Mouse (Mus musculus): ENCODE data around the gene Mpp2. TPM values are rescaled to one million over a fixed set of nuclear protein-coding genes. Genes with fewer than 3 reads are reported as not detected.

Mpp2 gene
- total and polyA plus RNA-seq, 2 experiments from 2014 or later: 33.9 to 68.4 TPM

DNA sequence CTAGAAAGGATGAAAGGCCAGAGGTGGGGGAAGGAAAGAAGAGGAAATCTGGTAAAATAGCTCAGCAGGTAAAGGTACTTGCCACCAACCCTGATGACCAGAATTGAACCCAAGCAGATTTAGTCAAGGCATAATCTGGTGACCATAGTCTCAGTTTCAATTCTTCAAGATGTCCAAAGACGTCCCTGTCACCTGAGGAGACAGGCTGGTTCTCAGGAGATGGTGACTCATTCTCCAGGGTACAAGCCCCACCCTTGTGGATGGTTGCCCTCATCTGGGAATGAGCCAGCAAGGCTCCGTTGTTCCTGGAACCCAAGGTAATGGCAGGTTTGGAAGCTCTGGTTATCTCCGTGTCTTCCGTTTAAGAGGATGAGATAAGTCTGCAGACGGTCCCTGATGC lies 23.3 kb upstream of the Mpp2 start:
- Histone ChIP-seq H3K4me1 (ENCODE audit: insufficient read depth, low read length) (no peaks in the 10 kb centered on the region), H3K9me3 (ENCODE audit: low read length) (no peaks in the 10 kb centered on the region)

GRCm38 (mm10) chr11:102107732-102108131 lies 19.4 kb upstream of the Mpp2 start, which contains the start of gene Pyy:
Gene Pyy (minus strand): TSS chr11:102107832.
- TF ChIP-seq CTCF (IDR thresholded peaks at IDR 0.05): no peak
- 9% methylated on average over 9 of the region's 9 CpGs for WGBS
- Histone ChIP-seq H3K9me3 (ENCODE audit: low read length) (no peaks in the 10 kb centered on the region), H3K27me3 (ENCODE audit: insufficient read depth, low read length) (peaks cover 47% of the 10 kb centered on the region), H3K4me3 (ENCODE audit: low read depth, low read length) (no peak within 1 kb of the TSS), H3K27ac (ENCODE audit: low read depth, low read length) (no peak within 1 kb of the TSS), H3K36me3 (ENCODE audit: insufficient read depth, low read length) (no peaks in the 10 kb centered on the region), H3K4me1 (ENCODE audit: insufficient read depth, low read length) (no peaks in the 10 kb centered on the region), H3K4me2 (ENCODE audit: low read depth, low read length, poor library complexity, severe bottlenecking) (0 out of 2 replicates have a peak within 1 kb of the TSS, but pooled peaks have one; percentile 18), H3K9ac (replicated peaks; ENCODE audit: low read length, poor library complexity, severe bottlenecking) (no peak within 1 kb of the TSS)
- DNase-seq (ENCODE audit: low spot score): no peak
- ATAC-seq (ENCODE audit: low FRiP score): no peak

More for the DNA sequence above, 23.3 kb upstream of the Mpp2 start:
- 84% methylated on average over 5 of the region's 5 CpGs for WGBS
- Histone ChIP-seq H3K27ac (ENCODE audit: low read depth, low read length) (no peak overlapping the region), H3K4me2 (ENCODE audit: low read depth, low read length, poor library complexity, severe bottlenecking) (no peak overlapping the region), H3K4me3 (ENCODE audit: low read depth, low read length) (no peak overlapping the region), H3K27me3 (ENCODE audit: insufficient read depth, low read length) (peaks cover 24% of the 10 kb centered on the region), H3K9ac (replicated peaks; ENCODE audit: low read length, poor library complexity, severe bottlenecking) (no peak overlapping the region), H3K36me3 (ENCODE audit: insufficient read depth, low read length) (no peaks in the 10 kb centered on the region)
- no peak for DNase-seq (ENCODE audit: low spot score)
- TF ChIP-seq CTCF (IDR thresholded peaks at IDR 0.05): no peak
- no peak for ATAC-seq (ENCODE audit: low FRiP score)

GRCm38 (mm10) chr11:102106911-102107310 lies 18.6 kb upstream of the Mpp2 start:
- H3K4me1 ChIP-seq (ENCODE audit: insufficient read depth, low read length): no peaks in the 10 kb centered on the region
- no peaks in the 10 kb centered on the region for H3K36me3 ChIP-seq (ENCODE audit: insufficient read depth, low read length)
- no peak for DNase-seq (ENCODE audit: low spot score)
- 0 out of 2 replicates have a peak overlapping the region, but pooled peaks have one; percentile 18 for H3K4me2 ChIP-seq (ENCODE audit: low read depth, low read length, poor library complexity, severe bottlenecking)
- no peak overlapping the region for H3K27ac ChIP-seq (ENCODE audit: low read depth, low read length)
- H3K27me3 ChIP-seq (ENCODE audit: insufficient read depth, low read length): peaks cover 47% of the 10 kb centered on the region
- H3K9me3 ChIP-seq (ENCODE audit: low read length): no peaks in the 10 kb centered on the region
- TF ChIP-seq CTCF (IDR thresholded peaks at IDR 0.05): no peak
- no peak overlapping the region for H3K9ac ChIP-seq (replicated peaks; ENCODE audit: low read length, poor library complexity, severe bottlenecking)
- 3% methylated on average over 19 of the region's 21 CpGs for WGBS
- ATAC-seq (ENCODE audit: low FRiP score): no peak
- no peak overlapping the region for H3K4me3 ChIP-seq (ENCODE audit: low read depth, low read length)

- H3K9ac ChIP-seq (replicated peaks; ENCODE audit: low read length, poor library complexity, severe bottlenecking): no peak overlapping the region
- no peak overlapping the region for H3K4me2 ChIP-seq (ENCODE audit: low read depth, low read length, poor library complexity, severe bottlenecking)
- H3K27ac ChIP-seq (ENCODE audit: low read depth, low read length): no peak overlapping the region
- ATAC-seq (ENCODE audit: low FRiP score) (no peak), DNase-seq (ENCODE audit: low spot score) (peak; percentile 77)
- no peak overlapping the region for H3K4me3 ChIP-seq (ENCODE audit: low read depth, low read length)
- H3K9me3 ChIP-seq (ENCODE audit: low read length): no peaks in the 10 kb centered on the region
- 19% methylated on average over 17 of the region's 17 CpGs for WGBS
- H3K4me1 ChIP-seq (ENCODE audit: insufficient read depth, low read length): no peaks in the 10 kb centered on the region
- H3K27me3 ChIP-seq (ENCODE audit: insufficient read depth, low read length): peaks cover 34% of the 10 kb centered on the region
- TF ChIP-seq CTCF (IDR thresholded peaks at IDR 0.05): peak; percentile 86
- no peaks in the 10 kb centered on the region for H3K36me3 ChIP-seq (ENCODE audit: insufficient read depth, low read length)
Measured at GRCm38 (mm10) chr11:102102485-102103258, 14.4 kb upstream of the Mpp2 start.

GRCm38 (mm10) chr11:102101219-102101618 lies 12.9 kb upstream of the Mpp2 start, which contains the start of gene Ppy:
Gene Ppy (minus strand): TSS chr11:102101319.
- H3K4me3 ChIP-seq (ENCODE audit: low read depth, low read length): no peak within 1 kb of the TSS
- no peaks in the 10 kb centered on the region for H3K36me3 ChIP-seq (ENCODE audit: insufficient read depth, low read length)
- DNase-seq (ENCODE audit: low spot score): no peak
- no peak within 1 kb of the TSS for H3K27ac ChIP-seq (ENCODE audit: low read depth, low read length)
- no peaks in the 10 kb centered on the region for H3K9me3 ChIP-seq (ENCODE audit: low read length)
- TF ChIP-seq CTCF (IDR thresholded peaks at IDR 0.05): no peak
- no peak within 1 kb of the TSS for H3K4me2 ChIP-seq (ENCODE audit: low read depth, low read length, poor library complexity, severe bottlenecking)
- no peak for ATAC-seq (ENCODE audit: low FRiP score)
- 85% methylated on average over 4 of the region's 4 CpGs for WGBS
- H3K9ac ChIP-seq (replicated peaks; ENCODE audit: low read length, poor library complexity, severe bottlenecking): no peak within 1 kb of the TSS
- H3K27me3 ChIP-seq (ENCODE audit: insufficient read depth, low read length): peaks cover 19% of the 10 kb centered on the region
- no peaks in the 10 kb centered on the region; the same call in 1 of the 2 replicates for H3K4me1 ChIP-seq (ENCODE audit: insufficient read depth, low read length)

DNA sequence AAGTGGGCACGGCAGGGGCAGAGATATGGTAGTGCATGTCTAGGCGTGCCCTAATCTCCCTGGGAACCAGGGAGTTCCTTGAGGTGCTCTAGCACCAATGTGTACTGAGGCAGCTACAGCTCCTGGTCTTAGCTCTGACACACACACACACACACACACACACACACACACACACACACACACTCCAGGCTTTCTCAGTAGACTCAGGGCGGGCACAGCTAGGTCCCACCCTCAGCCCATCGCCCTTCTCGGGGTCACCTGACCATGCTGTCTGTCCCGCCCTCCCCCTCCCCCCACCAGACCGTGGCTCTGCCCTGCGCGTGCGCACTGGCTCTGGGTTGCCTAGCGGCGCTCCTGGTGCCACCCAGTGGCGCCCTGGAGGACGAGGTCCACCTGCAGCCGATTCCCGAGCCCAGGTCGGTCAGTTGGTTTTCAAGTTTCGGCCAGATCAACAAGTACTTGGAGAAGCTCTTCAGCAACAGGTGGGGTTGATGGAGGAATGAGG lies 8.6 kb upstream of the Mpp2 start:
- DNase-seq (ENCODE audit: low spot score) (peak; percentile 91), ATAC-seq (ENCODE audit: low FRiP score) (peak; percentile 84)
- Histone ChIP-seq H3K36me3 (ENCODE audit: insufficient read depth, low read length) (no peaks in the 10 kb centered on the region), H3K9ac (replicated peaks; ENCODE audit: low read length, poor library complexity, severe bottlenecking) (peak overlapping the region; percentile 46), H3K4me3 (ENCODE audit: low read depth, low read length) (peak overlapping the region; percentile 19), H3K27me3 (ENCODE audit: insufficient read depth, low read length) (no peaks in the 10 kb centered on the region), H3K9me3 (ENCODE audit: low read length) (no peaks in the 10 kb centered on the region), H3K4me1 (ENCODE audit: insufficient read depth, low read length) (no peaks in the 10 kb centered on the region; the same call in 1 of the 2 replicates), H3K27ac (ENCODE audit: low read depth, low read length) (no peak overlapping the region), H3K4me2 (ENCODE audit: low read depth, low read length, poor library complexity, severe bottlenecking) (peak overlapping the region; percentile 40)
- peak; percentile 78 for TF ChIP-seq CTCF (IDR thresholded peaks at IDR 0.05)
- 7% methylated on average over 14 of the region's 18 CpGs for WGBS
